Mouse (Mus musculus) CD8-positive naive resting alpha-beta T cell, adult 2 months (primary cell): Measurements from ENCODE around the gene Fbxo47.
A peak's percentile ranks its signal among the peaks of the same experiment; 100 is the strongest.

Experiments used
- DNase-seq, 2 experiments: peaks; one replicate each; pipeline ENCODE4 v3.0.0; 2022; ENCODE audit warnings: low read depth in 2 of 2, low spot score in 2 of 2

The Fbxo47 gene

GRCm38 (mm10) chr11:97883918-97884600 lies at the start of gene Fbxo47:
Fbxo47 (minus strand) TSS chr11:97884154.
- peak; percentile 92 to 95 for DNase-seq

- no peak for DNase-seq
Measured at GRCm38 (mm10) chr11:97933553-97933952, 49.6 kb upstream of the Fbxo47 start.

GRCm38 (mm10) chr11:97928905-97929304 lies 45.0 kb upstream of the Fbxo47 start:
- DNase-seq, result no peak

- no peak for DNase-seq
Measured at GRCm38 (mm10) chr11:97924217-97924616, 40.3 kb upstream of the Fbxo47 start.

- no peak for DNase-seq
Measured at GRCm38 (mm10) chr11:97923639-97924038, 39.7 kb upstream of the Fbxo47 start.

GRCm38 (mm10) chr11:97915974-97916503 lies 32.1 kb upstream of the Fbxo47 start:
- no peak for DNase-seq

- no peak for DNase-seq
Measured at GRCm38 (mm10) chr11:97915471-97915870, 31.5 kb upstream of the Fbxo47 start.

- DNase-seq, result no peak
Measured at GRCm38 (mm10) chr11:97913111-97913510, 29.2 kb upstream of the Fbxo47 start.

GRCm38 (mm10) chr11:97908634-97909348 lies 24.8 kb upstream of the Fbxo47 start:
- no peak for DNase-seq

- DNase-seq, result no peak
Measured at GRCm38 (mm10) chr11:97907935-97908334, 24.0 kb upstream of the Fbxo47 start.

- no peak for DNase-seq
Measured at GRCm38 (mm10) chr11:97906905-97907304, 23.0 kb upstream of the Fbxo47 start.

GRCm38 (mm10) chr11:97905941-97906340 lies 22.0 kb upstream of the Fbxo47 start:
- DNase-seq, result no peak

GRCm38 (mm10) chr11:97905540-97905939 lies 21.6 kb upstream of the Fbxo47 start:
- DNase-seq, result peak; percentile 27 to 46

- DNase-seq, result no peak
Measured at GRCm38 (mm10) chr11:97904801-97905200, 20.8 kb upstream of the Fbxo47 start.

GRCm38 (mm10) chr11:97901806-97902205 lies 17.9 kb upstream of the Fbxo47 start:
- DNase-seq, result no peak

- DNase-seq, result peak; percentile 86 to 88
Measured at GRCm38 (mm10) chr11:97899822-97900221, 15.9 kb upstream of the Fbxo47 start.

GRCm38 (mm10) chr11:97897568-97898185 lies 13.7 kb upstream of the Fbxo47 start:
- no peak for DNase-seq

- DNase-seq, result no peak
Measured at GRCm38 (mm10) chr11:97896655-97897054, 12.7 kb upstream of the Fbxo47 start.

GRCm38 (mm10) chr11:97891821-97892220 lies 7.9 kb upstream of the Fbxo47 start:
- DNase-seq, result no peak

GRCm38 (mm10) chr11:97885296-97885915 lies 1.5 kb upstream of the Fbxo47 start:
- DNase-seq, result no peak

- DNase-seq, result no peak
Measured at GRCm38 (mm10) chr11:97884601-97885185, 739 bp upstream of the Fbxo47 start.
